Mouse (Mus musculus) CH12.LX (cell line): ENCODE measurements at regions not wholly inside any gene's neighbourhood (a gene's known extent, or its start where the extent isn't known, plus 50 kb on each side); places are given as distances from the start of the nearest gene placed in this dataset.

Experiments used
- CTCF ChIP-seq, 2 experiments: IDR thresholded peaks in 1 of 2; conservative IDR thresholded peaks in 1 of 2; 2 replicates each; pipeline ENCODE4 v1.5.1; 2011 to 2012; ENCODE audit warnings: low read depth in 2 of 2, low read length in 2 of 2, improper control_type of control experiment in 1 of 2, inconsistent platforms in 1 of 2, mild to moderate bottlenecking in 1 of 2, moderate library complexity in 1 of 2
- EP300 ChIP-seq: IDR thresholded peaks from 2 replicates; pipeline ENCODE4 v1.6.1; 2011; ENCODE audit warnings: low read length, improper control_type of control experiment
- HCFC1 ChIP-seq: IDR thresholded peaks from 2 replicates; pipeline ENCODE4 v1.6.1; 2012; ENCODE audit warnings: low read depth, mild to moderate bottlenecking, inconsistent platforms, low read length, improper control_type of control experiment
- MAFK ChIP-seq: IDR thresholded peaks from 2 replicates; pipeline ENCODE4 v1.6.1; 2011; ENCODE audit warnings: low read length, improper control_type of control experiment; ENCODE audit not compliant: insufficient replicate concordance
- MAX ChIP-seq: IDR thresholded peaks from 2 replicates; pipeline ENCODE4 v1.6.1; 2011; ENCODE audit warnings: low read length, improper control_type of control experiment
- MEF2A ChIP-seq: IDR thresholded peaks from 2 replicates; pipeline ENCODE4 v1.6.1; 2014; ENCODE audit warnings: low read depth, mild to moderate bottlenecking, inconsistent platforms, low read length, improper control_type of control experiment, borderline replicate concordance
- NELFE ChIP-seq: IDR thresholded peaks from 2 replicates; pipeline ENCODE4 v1.6.1; 2011; ENCODE audit warnings: low read depth, low read length, improper control_type of control experiment
- POLR2A ChIP-seq: IDR thresholded peaks from 2 replicates; pipeline ENCODE4 v1.6.1; 2011; ENCODE audit warnings: low read depth, mild to moderate bottlenecking, improper control_type of control experiment, low read length
- POLR2AphosphoS2 ChIP-seq: IDR thresholded peaks from 2 replicates; pipeline ENCODE4 v1.6.1; 2011; ENCODE audit warnings: low read depth, low read length, improper control_type of control experiment
- RCOR1 ChIP-seq: conservative IDR thresholded peaks from 2 replicates; pipeline ENCODE4 v1.6.1; 2012; ENCODE audit warnings: low read depth, mild to moderate bottlenecking, inconsistent platforms, low read length, improper control_type of control experiment
- TBP ChIP-seq: conservative IDR thresholded peaks from 2 replicates; pipeline ENCODE4 v1.6.1; 2011; ENCODE audit warnings: low read depth, low read length, improper control_type of control experiment
- USF1 ChIP-seq: IDR thresholded peaks from 2 replicates; pipeline ENCODE4 v1.6.1; 2014; ENCODE audit warnings: low read depth, mild to moderate bottlenecking, inconsistent platforms, low read length, improper control_type of control experiment
- ZC3H11A ChIP-seq: IDR thresholded peaks from 2 replicates; pipeline ENCODE4 v1.6.1; 2012; ENCODE audit warnings: low read depth, mild to moderate bottlenecking, inconsistent platforms, low read length, improper control_type of control experiment

- TF ChIP-seq CTCF (conservative IDR thresholded peaks at IDR 0.05 in 1 of 2, IDR thresholded peaks at IDR 0.05 in 1 of 2; ENCODE audit: low read depth in 2 of 2, low read length in 2 of 2) (no peak), MAX (no peak), ZC3H11A (no peak), RCOR1 (no peak), TBP (no peak), MAFK (no peak), POLR2A (no peak), USF1 (no peak), MEF2A (no peak), EP300 (no peak), POLR2AphosphoS2 (no peak), HCFC1 (no peak), NELFE (no peak)
Measured at GRCm38 (mm10) chr5:46986519-46986918, 996.4 kb upstream of the Slit2 start.
